Mouse (Mus musculus) ES-Bruce4 (cell line): ENCODE results near the gene Smad3.

Experiments
- CTCF ChIP-seq: IDR thresholded peaks from one replicate; pipeline ENCODE4 v1.8.1; 2011; ENCODE audit warnings: low read depth, low read length
- EP300 ChIP-seq: IDR thresholded peaks from 2 replicates; pipeline ENCODE4 v1.6.1; 2011; ENCODE audit warnings: low read depth, low read length; ENCODE audit not compliant: insufficient read depth

DNA sequence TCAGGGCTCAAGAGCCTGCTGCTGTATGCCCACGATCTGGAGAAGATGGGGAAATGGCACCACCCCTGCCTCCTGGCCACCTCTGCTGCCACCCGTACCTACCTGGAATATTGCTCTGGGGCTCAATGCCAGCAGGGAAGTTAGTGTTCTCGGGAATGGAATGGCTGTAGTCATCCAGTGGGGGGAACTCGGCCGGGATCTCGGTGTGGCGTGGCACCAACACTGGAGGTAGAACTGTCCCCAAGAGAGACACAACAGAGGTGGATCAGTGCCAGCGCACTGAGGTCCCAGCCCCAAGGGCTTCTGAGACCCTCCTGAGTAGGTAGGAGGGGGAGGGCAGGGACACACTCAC is 90.4 kb downstream of the Smad3 start:
- TF ChIP-seq EP300 (no peak), CTCF (no peak)
